8 mouse cellular contexts compared by ENCODE assay signal in genomic region chr7:60492028-60492995, GRCm38 (mm10).
DNase-seq lines count a peak whose midpoint lies in the region; ATAC-seq and TF ChIP-seq lines count a peak whose summit lies in the region.
"Not testable (repeated sequence)": the region's sequence is repeated elsewhere in the genome, so short reads cannot be mapped to it uniquely, and the experiment has no call there.

No protein-coding gene starts in this region.

- H3K27ac ChIP-seq in embryonic fibroblast, embryonic 13.5 days (ENCODE audit: insufficient read depth, low read length), result not testable (repeated sequence)
- peak overlapping the region; percentile 43; the same call in 1 of the 2 replicates for H3K27ac ChIP-seq in heart, embryonic 12.5 days (ENCODE audit: poor library complexity, severe bottlenecking)

- ATAC-seq in heart, embryonic 12.5 days (ENCODE audit: insufficient number of reproducible peaks, low FRiP score), result peak; percentile 82; the same call in 1 of the 2 replicates

- not testable (repeated sequence) for TF ChIP-seq CTCF in embryonic fibroblast, embryonic 13.5 days (IDR thresholded peaks at IDR 0.05; ENCODE audit: borderline replicate concordance, insufficient read depth, low read length)

- H3K27me3 ChIP-seq in heart, embryonic 12.5 days (replicated peaks), result not testable (repeated sequence)

- 7% methylated on average over 37 of the region's 39 CpGs for WGBS in heart, embryonic 12.5 days

- peak; percentile 50 for DNase-seq in 3T3-L1 (ENCODE audit: low read depth, low spot score)
- peak; percentile 1 for DNase-seq in c-Kit-positive CD71-positive TER-119-positive erythroid progenitor cells, embryonic 14.5 days (ENCODE audit: low spot score)
- DNase-seq in kidney, adult 8-10 months, result peak; percentile 46 to 53
- DNase-seq in left cerebral cortex, postnatal 14 days (ENCODE audit: low spot score in 2 of 2), result peak; percentile 30 to 38
- peak; percentile 2 for DNase-seq in lung, postnatal 36 days
- DNase-seq in right cerebral cortex, adult 18-20 months, result peak; percentile 79

- H3K36me3 ChIP-seq in heart, embryonic 12.5 days, result not testable (repeated sequence)

- H3K4me3 ChIP-seq in embryonic fibroblast, embryonic 13.5 days (ENCODE audit: insufficient read depth, low read length), result peak overlapping the region; percentile 26
- peak overlapping the region; percentile 44 for H3K4me3 ChIP-seq in heart, embryonic 12.5 days

- not testable (repeated sequence) for H3K9me3 ChIP-seq in heart, embryonic 12.5 days (replicated peaks)

- not testable (repeated sequence) for H3K4me1 ChIP-seq in embryonic fibroblast, embryonic 13.5 days (ENCODE audit: control insufficient read depth, insufficient read depth, low read length); heart, embryonic 12.5 days (replicated peaks)

- H3K4me2 ChIP-seq in heart, embryonic 12.5 days, result peak overlapping the region; percentile 56

- intact Hi-C loops in left cerebral cortex, postnatal 14 days (cut with DNase I), result not testable (repeated sequence)

- H3K9ac ChIP-seq in heart, embryonic 12.5 days, result not testable (repeated sequence)

- TF ChIP-seq POLR2A in embryonic fibroblast, embryonic 13.5 days (IDR thresholded peaks at IDR 0.05; ENCODE audit: low read depth, low read length), result not testable (repeated sequence)

Comparison
In these comparisons a context has a peak if more than half of its experiments do, and no peak if none do; other contexts are left out.
1. DNase-seq: peak in every context shown above with its lines; median percentile 79 in right cerebral cortex, adult 18-20 months; 50 in 3T3-L1; 50 in kidney, adult 8-10 months; 34 in left cerebral cortex, postnatal 14 days; 2 in lung, postnatal 36 days; 1 in c-Kit-positive CD71-positive TER-119-positive erythroid progenitor cells, embryonic 14.5 days.